Mouse (Mus musculus): ENCODE measurements around the gene Alg11.

DNA sequence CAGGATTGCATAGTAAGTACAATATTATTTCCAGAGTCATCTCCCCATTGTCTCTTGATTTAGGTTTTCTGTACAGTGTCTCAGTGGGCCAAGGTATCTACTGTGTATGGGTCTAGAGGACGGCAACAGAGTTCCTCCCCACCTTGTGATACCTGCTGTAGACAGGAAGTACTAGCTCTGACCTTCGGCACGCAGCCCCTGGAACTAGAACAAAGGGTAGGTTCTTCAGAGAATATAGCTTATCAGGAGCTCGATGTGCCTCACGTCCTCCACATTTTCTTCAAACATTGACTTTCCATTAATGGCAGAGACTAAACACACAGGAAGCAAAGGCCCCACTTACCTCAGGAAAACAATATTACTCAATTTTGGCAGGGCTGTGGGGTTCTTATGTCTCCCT is 41.0 kb upstream of the Alg11 start:
- TF ChIP-seq CTCF (IDR thresholded peaks at IDR 0.05; ENCODE audit: extremely low read depth, insufficient read depth, low read length) (no peak), POLR2A (IDR thresholded peaks at IDR 0.05; ENCODE audit: extremely low read depth, insufficient read depth, low read length) (no peak)
